ENCODE assay signal across 21 mouse cellular contexts in the genomic region with DNA sequence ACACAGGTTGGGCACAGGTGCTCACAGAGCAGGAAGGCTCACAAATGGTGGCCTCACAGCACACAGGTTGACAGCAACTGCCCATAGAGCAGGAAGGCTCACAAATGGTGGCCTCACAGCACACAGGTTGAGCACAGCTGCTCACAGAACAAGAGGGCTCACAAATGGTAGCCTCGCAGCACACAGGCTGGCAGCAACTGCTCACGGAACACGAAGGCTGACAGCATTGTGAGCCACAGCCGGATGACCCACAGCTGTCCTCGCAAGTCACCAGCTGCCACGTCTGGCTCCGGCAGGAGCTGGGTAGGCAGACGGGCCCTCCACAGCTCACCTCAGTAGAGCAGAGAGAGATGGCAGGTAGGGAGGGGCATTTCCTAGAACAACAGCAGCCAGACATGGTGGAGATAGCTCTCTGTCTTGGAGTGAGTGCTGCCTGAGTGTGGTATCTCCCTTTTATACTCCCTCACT. TPM values are rescaled to one million over a fixed set of nuclear protein-coding genes. Genes with fewer than 3 reads are reported as not detected.
A peak's percentile ranks its signal among the peaks of the same experiment; 100 is the strongest.
DNase-seq lines count a peak whose midpoint lies in the region; ATAC-seq and TF ChIP-seq lines count a peak whose summit lies in the region.
"Had no signal": no experiment of that assay in that cellular context is flagged by ENCODE, and none has a peak within 500 bp of the region (broad histone marks: within the 10 kb centered on the region; RNA-seq: fewer than 3 reads in every experiment).

A gene (minus strand): TSS at position 418 of the 468 bp plus-strand sequence.

- DNase-seq in forebrain, embryonic 10.5 days (ENCODE audit: extremely low spot score, low spot score): no peak
- DNase-seq in hindbrain, embryonic 11.5 days (ENCODE audit: low spot score): no peak
- DNase-seq in hindbrain, postnatal 0 days (ENCODE audit: low spot score): peak; percentile 8
- DNase-seq: B cell, adult 2 months; embryo, embryonic 11 days; heart, postnatal 36 days; lung, adult 2 months; lung, postnatal 4 days; thymus, postnatal 36 days had no signal

- TF ChIP-seq CTCF in E14TG2a.4 (conservative IDR thresholded peaks at IDR 0.05; ENCODE audit: low read length): no peak
- TF ChIP-seq CTCF in hindbrain, postnatal 0 days (IDR thresholded peaks at IDR 0.05; ENCODE audit: low read depth): no peak

- H3K9me3 ChIP-seq in forebrain, embryonic 13.5 days (replicated peaks): no peaks in the 10 kb centered on the region
- H3K9me3 ChIP-seq in forebrain, embryonic 10.5 days: no peaks in the 10 kb centered on the region
- H3K9me3 ChIP-seq in hindbrain, embryonic 15.5 days: no peaks in the 10 kb centered on the region
- H3K9me3 ChIP-seq in hindbrain, embryonic 11.5 days (ENCODE audit: control insufficient read depth, low read length): no peaks in the 10 kb centered on the region
- H3K9me3 ChIP-seq in E14TG2a.4 (ENCODE audit: low read length): peaks cover 15% of the 10 kb centered on the region
- no peaks in the 10 kb centered on the region for H3K9me3 ChIP-seq in hindbrain, postnatal 0 days (ENCODE audit: low read length)

- no peak within 1 kb of the TSS for H3K4me3 ChIP-seq in forebrain, embryonic 13.5 days
- H3K4me3 ChIP-seq in forebrain, embryonic 10.5 days: no peak within 1 kb of the TSS
- H3K4me3 ChIP-seq in hindbrain, embryonic 15.5 days: no peak within 1 kb of the TSS
- no peak within 1 kb of the TSS for H3K4me3 ChIP-seq in hindbrain, embryonic 11.5 days (ENCODE audit: low read depth, low read length)
- peak within 1 kb of the TSS; percentile 46; the same call in 1 of the 2 replicates for H3K4me3 ChIP-seq in E14TG2a.4 (replicated peaks; ENCODE audit: low read length)
- no peak within 1 kb of the TSS for H3K4me3 ChIP-seq in hindbrain, postnatal 0 days (ENCODE audit: low read length)
- H3K4me3 ChIP-seq: erythroblast, embryonic 14.5 days had no signal

- no peak within 1 kb of the TSS for H3K4me2 ChIP-seq in forebrain, embryonic 13.5 days
- H3K4me2 ChIP-seq in hindbrain, embryonic 15.5 days: no peak within 1 kb of the TSS
- H3K4me2 ChIP-seq in hindbrain, embryonic 11.5 days (replicated peaks; ENCODE audit: low read depth, low read length): no peak within 1 kb of the TSS
- no peak within 1 kb of the TSS for H3K4me2 ChIP-seq in hindbrain, postnatal 0 days (ENCODE audit: low read depth, low read length)
- H3K4me2 ChIP-seq: heart, embryonic 11.5 days had no signal

- H3K36me3 ChIP-seq in forebrain, embryonic 13.5 days (ENCODE audit: poor library complexity, severe bottlenecking): no peaks in the 10 kb centered on the region
- no peaks in the 10 kb centered on the region for H3K36me3 ChIP-seq in forebrain, embryonic 10.5 days (replicated peaks)
- no peaks in the 10 kb centered on the region for H3K36me3 ChIP-seq in hindbrain, embryonic 15.5 days
- H3K36me3 ChIP-seq in hindbrain, embryonic 11.5 days (ENCODE audit: control insufficient read depth, insufficient read depth, low read length): no peaks in the 10 kb centered on the region
- no peaks in the 10 kb centered on the region for H3K36me3 ChIP-seq in E14TG2a.4 (ENCODE audit: insufficient read depth, low read length)
- no peaks in the 10 kb centered on the region for H3K36me3 ChIP-seq in hindbrain, postnatal 0 days (ENCODE audit: insufficient read depth, low read length)

- peak within 1 kb of the TSS; percentile 67 for H3K27ac ChIP-seq in forebrain, embryonic 13.5 days
- H3K27ac ChIP-seq in forebrain, embryonic 10.5 days: no peak within 1 kb of the TSS
- peak within 1 kb of the TSS; percentile 74 for H3K27ac ChIP-seq in hindbrain, embryonic 15.5 days (replicated peaks)
- no peak within 1 kb of the TSS for H3K27ac ChIP-seq in hindbrain, embryonic 11.5 days (ENCODE audit: low read depth, low read length)
- peak within 1 kb of the TSS; percentile 46 for H3K27ac ChIP-seq in hindbrain, postnatal 0 days

- WGBS in forebrain, embryonic 13.5 days: 91% methylated on average over 8 of the region's 8 CpGs
- 89% methylated on average over 8 of the region's 8 CpGs for WGBS in forebrain, embryonic 10.5 days
- WGBS in hindbrain, embryonic 15.5 days: 81% methylated on average over 8 of the region's 8 CpGs
- 84% methylated on average over 8 of the region's 8 CpGs for WGBS in hindbrain, embryonic 11.5 days
- WGBS in hindbrain, postnatal 0 days: 62% methylated on average over 8 of the region's 8 CpGs

- ATAC-seq in forebrain, embryonic 13.5 days: no peak
- no peak; the same call in 1 of the 2 replicates for ATAC-seq in hindbrain, embryonic 15.5 days (ENCODE audit: low FRiP score, low read depth)
- ATAC-seq in hindbrain, embryonic 11.5 days (ENCODE audit: low FRiP score): no peak
- 0 out of 2 replicates have a peak, but pooled peaks have one; percentile 19 for ATAC-seq in hindbrain, postnatal 0 days
- no peak for ATAC-seq in megakaryocyte-erythroid progenitor cell, adult 5-6 weeks (replicated peaks; ENCODE audit: low FRiP score, low TSS enrichment, poor library complexity, severe bottlenecking)
- ATAC-seq: intestine, postnatal 0 days had no signal

- no peak within 1 kb of the TSS for H3K9ac ChIP-seq in forebrain, embryonic 13.5 days
- H3K9ac ChIP-seq in hindbrain, embryonic 15.5 days: no peak within 1 kb of the TSS
- H3K9ac ChIP-seq in hindbrain, embryonic 11.5 days (ENCODE audit: low read depth, low read length): no peak within 1 kb of the TSS
- H3K9ac ChIP-seq in hindbrain, postnatal 0 days (replicated peaks; ENCODE audit: low read length): no peak within 1 kb of the TSS

- no peaks in the 10 kb centered on the region for H3K4me1 ChIP-seq in forebrain, embryonic 13.5 days
- no peaks in the 10 kb centered on the region for H3K4me1 ChIP-seq in forebrain, embryonic 10.5 days
- 0 out of 2 replicates have a peak, but pooled peaks cover 4% of the 10 kb centered on the region for H3K4me1 ChIP-seq in hindbrain, embryonic 15.5 days (replicated peaks)
- H3K4me1 ChIP-seq in hindbrain, embryonic 11.5 days (replicated peaks; ENCODE audit: control insufficient read depth, insufficient read depth, low read length): no peaks in the 10 kb centered on the region
- 0 out of 2 replicates have a peak, but pooled peaks cover 4% of the 10 kb centered on the region for H3K4me1 ChIP-seq in E14TG2a.4 (replicated peaks; ENCODE audit: low read depth, low read length)
- H3K4me1 ChIP-seq in hindbrain, postnatal 0 days (ENCODE audit: insufficient read depth, low read length): no peaks in the 10 kb centered on the region

- H3K27me3 ChIP-seq in forebrain, embryonic 13.5 days: no peaks in the 10 kb centered on the region
- no peaks in the 10 kb centered on the region for H3K27me3 ChIP-seq in forebrain, embryonic 10.5 days (ENCODE audit: poor library complexity, severe bottlenecking)
- no peaks in the 10 kb centered on the region for H3K27me3 ChIP-seq in hindbrain, embryonic 15.5 days
- H3K27me3 ChIP-seq in hindbrain, embryonic 11.5 days (ENCODE audit: control insufficient read depth, insufficient read depth, low read length): no peaks in the 10 kb centered on the region
- H3K27me3 ChIP-seq in E14TG2a.4 (ENCODE audit: insufficient read depth, low read length): peaks cover 34% of the 10 kb centered on the region
- no peaks in the 10 kb centered on the region for H3K27me3 ChIP-seq in hindbrain, postnatal 0 days (ENCODE audit: insufficient read depth, low read length)

RNA-seq across cellular contexts. Expression of the gene that starts here (rescaled TPM):
- not detected in 2 replicates for polyA plus RNA-seq in forebrain, embryonic 13.5 days (2015; fragmentation: Nextera tagmentation; extraction: Ambion mirVana)
- not detected in 2 replicates for polyA plus RNA-seq in forebrain, embryonic 10.5 days (2016; fragmentation: Nextera tagmentation; extraction: Ambion mirVana)
- 0.10 TPM in 2 replicates for polyA plus RNA-seq in hindbrain, embryonic 15.5 days (2015; fragmentation: Nextera tagmentation; extraction: Ambion mirVana)
- polyA plus RNA-seq in hindbrain, embryonic 11.5 days (2014; fragmentation: Nextera tagmentation; extraction: Ambion mirVana): not detected in 2 replicates
- not detected in 2 replicates for total RNA-seq in hindbrain, postnatal 0 days (2014; rRNA removed)
- polyA plus RNA-seq in hindbrain, postnatal 0 days (2015; fragmentation: Nextera tagmentation; extraction: Ambion mirVana): 0.09 TPM in 1 of 2 replicates, not detected in the other
- total RNA-seq in megakaryocyte-erythroid progenitor cell, adult 5-6 weeks (2014; fragmentation: Nextera tagmentation): not detected in 2 replicates
- total RNA-seq in megakaryocyte-erythroid progenitor cell, adult 5-6 weeks (2017): not detected in 2 replicates
- total RNA-seq: adrenal gland, adult 18-20 months; ES-E14; gastrocnemius, adult 18-20 months; heart, postnatal 36 days; left cerebral cortex, postnatal 10 days; liver, adult 2 months had no signal
- polyA plus RNA-seq: erythroblast, embryonic 14.5 days; heart, embryonic 11.5 days; intestine, postnatal 0 days; liver, adult 2 months; lung, adult 2 months had no signal

Comparison
In these comparisons a context has a peak if more than half of its experiments do, and no peak if none do; other contexts are left out.
1. H3K27ac ChIP-seq: peak in forebrain, embryonic 13.5 days (single experiment) and hindbrain, embryonic 15.5 days (single experiment); none in forebrain, embryonic 10.5 days (single experiment) and hindbrain, embryonic 11.5 days (single experiment).
2. Peak in DNase-seq, ATAC-seq and H3K27ac ChIP-seq in hindbrain, postnatal 0 days; RNA of the gene not detected or under 1 TPM.